Mouse (Mus musculus) kidney, postnatal 36 days (tissue): Measurements from ENCODE around the gene Nfatc3.
"Not testable (repeated sequence)": the region's sequence is repeated elsewhere in the genome, so short reads cannot be mapped to it uniquely, and the experiment has no call there.

Experiments
- DNase-seq, 2 experiments: peaks; one replicate each; pipeline ENCODE4 v3.0.0; 2021 to 2022; ENCODE audit warnings: mixed read lengths in 2 of 2

Nfatc3 gene

GRCm38 (mm10) chr8:106058731-106059612, at the start of gene Nfatc3:
TSS of gene Nfatc3 (plus strand) at chr8:106058840.
- peak; percentile 98 for DNase-seq

GRCm38 (mm10) chr8:106010748-106011642, 47.6 kb upstream of the Nfatc3 start:
- peak; percentile 94 to 97 for DNase-seq

GRCm38 (mm10) chr8:106011643-106011986, 47.0 kb upstream of the Nfatc3 start, which contains the start of gene Ddx28:
TSS of gene Ddx28 (minus strand) at chr8:106011882.
- no peak for DNase-seq

GRCm38 (mm10) chr8:106012203-106012602, 46.4 kb upstream of the Nfatc3 start:
- DNase-seq = not testable (repeated sequence)

GRCm38 (mm10) chr8:106016284-106016683, 42.4 kb upstream of the Nfatc3 start:
- no peak for DNase-seq

- DNase-seq = no peak
Observed at GRCm38 (mm10) chr8:106017130-106017529, 41.5 kb upstream of the Nfatc3 start.

- DNase-seq = no peak
Observed at GRCm38 (mm10) chr8:106018039-106018438, 40.6 kb upstream of the Nfatc3 start.

GRCm38 (mm10) chr8:106022483-106022882, 36.2 kb upstream of the Nfatc3 start:
- peak; percentile 70 to 88 for DNase-seq

- no peak for DNase-seq
Observed at GRCm38 (mm10) chr8:106038721-106039120, 19.9 kb upstream of the Nfatc3 start.

- no peak for DNase-seq
Observed at GRCm38 (mm10) chr8:106039605-106040004, 19.0 kb upstream of the Nfatc3 start.

- no peak for DNase-seq
Observed at GRCm38 (mm10) chr8:106040218-106040617, 18.4 kb upstream of the Nfatc3 start.

GRCm38 (mm10) chr8:106043055-106043454, 15.6 kb upstream of the Nfatc3 start:
- DNase-seq = no peak

- no peak for DNase-seq
Observed at GRCm38 (mm10) chr8:106044151-106044550, 14.5 kb upstream of the Nfatc3 start.

GRCm38 (mm10) chr8:106046872-106047559, 11.6 kb upstream of the Nfatc3 start:
- DNase-seq = peak in 1 of 2 experiments; percentile 33

- DNase-seq = peak; percentile 30 to 42
Observed at GRCm38 (mm10) chr8:106047854-106048630, 10.6 kb upstream of the Nfatc3 start.

GRCm38 (mm10) chr8:106049840-106050239, 8.8 kb upstream of the Nfatc3 start:
- DNase-seq = no peak

GRCm38 (mm10) chr8:106051068-106051467, 7.6 kb upstream of the Nfatc3 start:
- DNase-seq = no peak

- DNase-seq = no peak
Observed at GRCm38 (mm10) chr8:106052510-106053089, 6.0 kb upstream of the Nfatc3 start.

- peak; percentile 75 to 80 for DNase-seq
Observed at GRCm38 (mm10) chr8:106054190-106054811, 4.3 kb upstream of the Nfatc3 start.

- peak; percentile 83 to 84 for DNase-seq
Observed at GRCm38 (mm10) chr8:106055038-106055437, 3.6 kb upstream of the Nfatc3 start.

- DNase-seq = no peak
Observed at GRCm38 (mm10) chr8:106056455-106056982, 2.1 kb upstream of the Nfatc3 start.
